Mouse (Mus musculus) urinary bladder, postnatal 4 days (tissue): Measurements from ENCODE around the gene Arhgap4.
A peak's percentile ranks its signal among the peaks of the same experiment; 100 is the strongest.

Source experiments
- DNase-seq, 2 experiments: peaks; one replicate each; pipeline ENCODE4 v3.0.0; 2021 to 2022; ENCODE audit warnings: low spot score in 2 of 2

Arhgap4 gene

GRCm38 (mm10) chrX:73914827-73915703 lies 6.6 kb downstream of the Arhgap4 start:
- DNase-seq = peak; percentile 85 to 87

GRCm38 (mm10) chrX:73911588-73911987 lies 10.1 kb downstream of the Arhgap4 start:
- DNase-seq = no peak

- no peak for DNase-seq
These were observed 10.5 kb downstream of the Arhgap4 start for GRCm38 (mm10) chrX:73911156-73911555.

- DNase-seq = no peak
These were observed 11.2 kb downstream of the Arhgap4 start for GRCm38 (mm10) chrX:73910451-73910850.

GRCm38 (mm10) chrX:73910049-73910448 lies 11.6 kb downstream of the Arhgap4 start:
- no peak for DNase-seq

GRCm38 (mm10) chrX:73897959-73898358 lies 23.7 kb downstream of the Arhgap4 start:
- DNase-seq = no peak

- DNase-seq = no peak
These were observed 26.0 kb downstream of the Arhgap4 start, which contains the start of gene L1cam for GRCm38 (mm10) chrX:73895719-73896118. Gene L1cam, minus strand, starts transcription at chrX:73896105.

GRCm38 (mm10) chrX:73892833-73893232 lies 28.8 kb downstream of the Arhgap4 start:
- no peak for DNase-seq

- no peak for DNase-seq
These were observed 30.0 kb downstream of the Arhgap4 start, which contains the start of gene Avpr2 for GRCm38 (mm10) chrX:73891551-73892152. Gene Avpr2, plus strand, starts transcription at chrX:73892102.

- no peak for DNase-seq
These were observed 40.2 kb downstream of the Arhgap4 start for GRCm38 (mm10) chrX:73881463-73881862.

- DNase-seq = no peak
These were observed 40.6 kb downstream of the Arhgap4 start for GRCm38 (mm10) chrX:73881036-73881427.

GRCm38 (mm10) chrX:73880194-73881035 lies 41.3 kb downstream of the Arhgap4 start:
- peak in 1 of 2 experiments; percentile 29 for DNase-seq

GRCm38 (mm10) chrX:73877014-73877413 lies 44.7 kb downstream of the Arhgap4 start:
- no peak for DNase-seq

- no peak for DNase-seq
These were observed 45.8 kb downstream of the Arhgap4 start for GRCm38 (mm10) chrX:73875881-73876280.

GRCm38 (mm10) chrX:73871956-73872355 lies 49.7 kb downstream of the Arhgap4 start:
- no peak for DNase-seq

- DNase-seq = no peak
These were observed 50.2 kb downstream of the Arhgap4 start for GRCm38 (mm10) chrX:73871474-73871873.

GRCm38 (mm10) chrX:73869334-73869733 lies 52.3 kb downstream of the Arhgap4 start:
- no peak for DNase-seq

GRCm38 (mm10) chrX:73867852-73868251 lies 53.8 kb downstream of the Arhgap4 start:
- DNase-seq = no peak

GRCm38 (mm10) chrX:73867256-73867655 lies 54.4 kb downstream of the Arhgap4 start:
- DNase-seq = no peak

- no peak for DNase-seq
These were observed 57.0 kb downstream of the Arhgap4 start for GRCm38 (mm10) chrX:73864692-73865091.

GRCm38 (mm10) chrX:73855087-73855408 lies 66.6 kb downstream of the Arhgap4 start:
- no peak for DNase-seq
